In genomic region chr9:60681005-60681404, GRCm38 (mm10) we compare ENCODE assay signal across 15 mouse cellular contexts. TPM values are rescaled to one million over a fixed set of nuclear protein-coding genes. Genes with fewer than 3 reads are reported as not detected.
A peak's percentile ranks its signal among the peaks of the same experiment; 100 is the strongest.
DNase-seq lines count a peak whose midpoint lies in the region; ATAC-seq and TF ChIP-seq lines count a peak whose summit lies in the region.
"Had no signal": no experiment of that assay in that cellular context is flagged by ENCODE, and none has a peak within 500 bp of the region (broad histone marks: within the 10 kb centered on the region; RNA-seq: fewer than 3 reads in every experiment).

No protein-coding gene starts in this region.

- H3K79me2 ChIP-seq in MEL (ENCODE audit: control insufficient read depth, insufficient read depth, low read length, poor library complexity) = no peaks in the 10 kb centered on the region

- H3K4me2 ChIP-seq in liver, embryonic 14.5 days (ENCODE audit: low read depth) = no peak overlapping the region
- no peak overlapping the region for H3K4me2 ChIP-seq in liver, embryonic 12.5 days
- H3K4me2 ChIP-seq: heart, embryonic 11.5 days; liver, embryonic 15.5 days had no signal

- no peak for DNase-seq in cerebellum, adult 2 months
- DNase-seq in cerebellum, adult 11-12 months = no peak
- no peak for DNase-seq in liver, embryonic 14.5 days (ENCODE audit: low read depth in 3 of 3, low spot score in 3 of 3)
- peak; percentile 19 for DNase-seq in 3T3-L1 (ENCODE audit: low read depth, low spot score)
- peak; percentile 51 for DNase-seq in MEL (ENCODE audit: low read depth, low spot score)
- DNase-seq in spleen, postnatal 14 days (ENCODE audit: low spot score in 2 of 2) = no peak
- DNase-seq: cerebellum, adult 8-10 months; kidney, adult 8-10 months; right cerebral cortex, postnatal 25 days had no signal

- no peak for ATAC-seq in liver, embryonic 14.5 days (ENCODE audit: insufficient read depth)
- no peak for ATAC-seq in liver, embryonic 12.5 days
- ATAC-seq in megakaryocyte-erythroid progenitor cell, adult 5-6 weeks (replicated peaks; ENCODE audit: low FRiP score, low TSS enrichment, poor library complexity, severe bottlenecking) = no peak

- peak; percentile 20; the same call in 1 of the 2 replicates for TF ChIP-seq CTCF in cerebellum, adult 2 months (IDR thresholded peaks at IDR 0.05; ENCODE audit: borderline replicate concordance, insufficient read depth, low read depth, low read length)
- peak; percentile 41 for TF ChIP-seq CTCF in liver, embryonic 14.5 days (IDR thresholded peaks at IDR 0.05; ENCODE audit: low read depth)
- peak; percentile 32 to 46 (median 41) for TF ChIP-seq CTCF in MEL (IDR thresholded peaks at IDR 0.05 in 2 of 3, conservative IDR thresholded peaks at IDR 0.05 in 1 of 3; ENCODE audit: control insufficient read depth in 1 of 3, insufficient read depth in 1 of 3, low read depth in 2 of 3, low read length in 3 of 3, poor library complexity in 1 of 3, severe bottlenecking in 1 of 3)

- H3K27ac ChIP-seq in cerebellum, adult 2 months (ENCODE audit: insufficient read depth, low read length) = no peak overlapping the region
- H3K27ac ChIP-seq in liver, embryonic 14.5 days = no peak overlapping the region
- no peak overlapping the region for H3K27ac ChIP-seq in liver, embryonic 12.5 days
- no peak overlapping the region for H3K27ac ChIP-seq in MEL (ENCODE audit: control insufficient read depth, low read depth, low read length)
- H3K27ac ChIP-seq: hindbrain, embryonic 10.5 days; liver, embryonic 15.5 days had no signal

- TF ChIP-seq RAD21 in MEL (IDR thresholded peaks at IDR 0.05; ENCODE audit: low read depth, low read length) = peak; percentile 30

- no peak overlapping the region for H3K9ac ChIP-seq in liver, embryonic 14.5 days (replicated peaks)
- no peak overlapping the region for H3K9ac ChIP-seq in liver, embryonic 12.5 days
- no peak overlapping the region for H3K9ac ChIP-seq in MEL (ENCODE audit: control insufficient read depth, low read depth, low read length, poor library complexity, severe bottlenecking)
- H3K9ac ChIP-seq: liver, embryonic 15.5 days had no signal

- H3K27me3 ChIP-seq in cerebellum, adult 2 months (ENCODE audit: control insufficient read depth, insufficient read depth, low read length) = no peaks in the 10 kb centered on the region
- no peaks in the 10 kb centered on the region for H3K27me3 ChIP-seq in liver, embryonic 14.5 days (ENCODE audit: control insufficient read depth, insufficient read depth, low read length)
- no peaks in the 10 kb centered on the region for H3K27me3 ChIP-seq in liver, embryonic 12.5 days (replicated peaks)
- no peaks in the 10 kb centered on the region for H3K27me3 ChIP-seq in MEL (ENCODE audit: control insufficient read depth in 1 of 2, insufficient read depth in 2 of 2, low read length in 2 of 2)
- H3K27me3 ChIP-seq: liver, embryonic 15.5 days had no signal

- no peak for TF ChIP-seq EP300 in liver, embryonic 14.5 days (IDR thresholded peaks at IDR 0.05; ENCODE audit: low read depth)
- TF ChIP-seq EP300 in MEL (IDR thresholded peaks at IDR 0.05; ENCODE audit: low read depth in 1 of 2, low read length in 2 of 2) = no peak

- 97% methylated on average over 3 of the region's 3 CpGs for WGBS in cerebellum, adult 2 months
- WGBS in liver, embryonic 14.5 days (ENCODE audit: insufficient replicate concordance) = 69% methylated on average over 3 of the region's 3 CpGs
- WGBS in liver, embryonic 12.5 days (ENCODE audit: insufficient replicate concordance) = 66% methylated on average over 3 of the region's 3 CpGs

- no peaks in the 10 kb centered on the region for H3K4me1 ChIP-seq in cerebellum, adult 2 months (ENCODE audit: control insufficient read depth, insufficient read depth, low read length)
- no peaks in the 10 kb centered on the region for H3K4me1 ChIP-seq in liver, embryonic 14.5 days (replicated peaks; ENCODE audit: control insufficient read depth in 2 of 2, insufficient read depth in 2 of 2, low read length in 1 of 2)
- H3K4me1 ChIP-seq in liver, embryonic 12.5 days = no peaks in the 10 kb centered on the region
- H3K4me1 ChIP-seq in MEL (ENCODE audit: control insufficient read depth in 1 of 2, insufficient read depth in 2 of 2, low read length in 2 of 2) = no peaks in the 10 kb centered on the region
- H3K4me1 ChIP-seq: hindbrain, embryonic 10.5 days; liver, embryonic 15.5 days had no signal

- TF ChIP-seq POLR2A in cerebellum, adult 2 months (IDR thresholded peaks at IDR 0.05; ENCODE audit: borderline replicate concordance, insufficient read depth, low read length) = no peak
- no peak for TF ChIP-seq POLR2A in MEL (IDR thresholded peaks at IDR 0.05; ENCODE audit: control insufficient read depth in 1 of 2, insufficient read depth in 1 of 2, low read depth in 1 of 2, low read length in 2 of 2, poor library complexity in 1 of 2)

- no peaks in the 10 kb centered on the region for H3K9me3 ChIP-seq in liver, embryonic 14.5 days (ENCODE audit: control insufficient read depth, low read length)
- H3K9me3 ChIP-seq in liver, embryonic 12.5 days (replicated peaks) = no peaks in the 10 kb centered on the region
- H3K9me3 ChIP-seq in MEL (replicated peaks; ENCODE audit: insufficient read depth, low read length) = no peaks in the 10 kb centered on the region
- H3K9me3 ChIP-seq: hindbrain, embryonic 10.5 days; liver, embryonic 15.5 days had no signal

- H3K4me3 ChIP-seq in cerebellum, adult 2 months (replicated peaks; ENCODE audit: insufficient read depth, low read depth, low read length) = no peak overlapping the region
- H3K4me3 ChIP-seq in liver, embryonic 14.5 days (ENCODE audit: insufficient read depth in 1 of 2, low read depth in 2 of 2, low read length in 2 of 2) = no peak overlapping the region
- no peak overlapping the region for H3K4me3 ChIP-seq in liver, embryonic 12.5 days
- no peak overlapping the region for H3K4me3 ChIP-seq in MEL (ENCODE audit: control insufficient read depth in 1 of 2, insufficient read depth in 1 of 2, low read depth in 2 of 2, low read length in 2 of 2)
- H3K4me3 ChIP-seq: hindbrain, embryonic 10.5 days; liver, embryonic 15.5 days had no signal

- H3K36me3 ChIP-seq in liver, embryonic 14.5 days (replicated peaks; ENCODE audit: control insufficient read depth, insufficient read depth, low read depth) = no peaks in the 10 kb centered on the region
- H3K36me3 ChIP-seq in liver, embryonic 12.5 days = no peaks in the 10 kb centered on the region
- H3K36me3 ChIP-seq in MEL (ENCODE audit: control insufficient read depth in 1 of 2, insufficient read depth in 2 of 2, low read length in 2 of 2) = no peaks in the 10 kb centered on the region
- H3K36me3 ChIP-seq: liver, embryonic 15.5 days had no signal

TF ChIP-seq in MEL, 35 proteins besides CTCF, POLR2A, EP300 and RAD21:
- no peak for TF ChIP-seq TBP (IDR thresholded peaks at IDR 0.05; ENCODE audit: low read depth, low read length)
- peak; percentile 59 for TF ChIP-seq SMC3 (IDR thresholded peaks at IDR 0.05; ENCODE audit: low read depth, low read length)
- no peak for TF ChIP-seq USF1 (IDR thresholded peaks at IDR 0.05; ENCODE audit: low read depth, low read length)

RNA-seq across cellular contexts. Expression of gene Lrrc49, which starts 7.0 kb away (rescaled TPM):
- polyA plus RNA-seq in cerebellum, adult 2 months (2012; rRNA removed) = 146 and 163 TPM in 2 replicates
- 0.45 and 0.54 TPM in 2 replicates for polyA plus RNA-seq in liver, embryonic 14.5 days (2012; rRNA removed)
- 0.66 and 0.72 TPM in 2 replicates for polyA plus RNA-seq in liver, embryonic 14.5 days (2014; fragmentation: Nextera tagmentation; extraction: Ambion mirVana)
- 1.7 and 2.0 TPM in 2 replicates for polyA plus RNA-seq in liver, embryonic 12.5 days (2016; fragmentation: Nextera tagmentation; extraction: Ambion mirVana)
- 2.7 and 3.3 TPM in 2 replicates for total RNA-seq in MEL (2012; rRNA removed)
- 1 to 10 TPM in 1 of 2 experiments, not detected in 1; 5.5 TPM for polyA plus RNA-seq in MEL (2012; ENCODE audit: insufficient read depth in 1 of 2, insufficient read length in 2 of 2, low read depth in 1 of 2, low replicate concordance in 2 of 2, missing spikeins in 1 of 2)
- 3.3 and 3.5 TPM in 2 replicates for total RNA-seq in megakaryocyte-erythroid progenitor cell, adult 5-6 weeks (2014; fragmentation: Nextera tagmentation)
- total RNA-seq in megakaryocyte-erythroid progenitor cell, adult 5-6 weeks (2017) = 3.0 and 3.1 TPM in 2 replicates

RNA-seq across cellular contexts. Expression of gene Larp6, which starts 31.8 kb away (rescaled TPM):
- 44.9 and 46.0 TPM in 2 replicates for polyA plus RNA-seq in cerebellum, adult 2 months (2012; rRNA removed)
- polyA plus RNA-seq in liver, embryonic 14.5 days (2012; rRNA removed) = 0.02 TPM in 2 replicates
- polyA plus RNA-seq in liver, embryonic 14.5 days (2014; fragmentation: Nextera tagmentation; extraction: Ambion mirVana) = not detected in 2 replicates
- polyA plus RNA-seq in liver, embryonic 12.5 days (2016; fragmentation: Nextera tagmentation; extraction: Ambion mirVana) = 0.05 and 0.25 TPM in 2 replicates
- total RNA-seq in MEL (2012; rRNA removed) = not detected in 2 replicates
- not detected for polyA plus RNA-seq in MEL (2012; ENCODE audit: insufficient read depth in 1 of 2, insufficient read length in 2 of 2, low read depth in 1 of 2, low replicate concordance in 2 of 2, missing spikeins in 1 of 2)
- total RNA-seq in megakaryocyte-erythroid progenitor cell, adult 5-6 weeks (2014; fragmentation: Nextera tagmentation) = not detected in 2 replicates
- total RNA-seq in megakaryocyte-erythroid progenitor cell, adult 5-6 weeks (2017) = not detected in 2 replicates
- total RNA-seq: megakaryocyte progenitor cell, adult 5-6 weeks had no signal

Comparison
In these comparisons a context has a peak if more than half of its experiments do, and no peak if none do; other contexts are left out.
1. DNase-seq: peak in 3T3-L1 (single experiment) and MEL (single experiment); none in cerebellum, adult 2 months (0 of 2), cerebellum, adult 11-12 months (single experiment), liver, embryonic 14.5 days (0 of 3) and spleen, postnatal 14 days (0 of 2).
2. RNA of gene Lrrc49, which starts 7.0 kb away (polyA plus RNA-seq): 146 to 163 TPM in cerebellum, adult 2 months; 5.5 TPM in MEL, 1.7 to 2.0 TPM in liver, embryonic 12.5 days and 0.45 to 0.72 TPM in liver, embryonic 14.5 days; every median in the first group is over 10 times any median in the second.
3. RNA of gene Larp6, which starts 31.8 kb away (polyA plus RNA-seq): 44.9 to 46.0 TPM in cerebellum, adult 2 months; 0.05 to 0.25 TPM in liver, embryonic 12.5 days, 0.02 TPM in liver, embryonic 14.5 days and not detected in MEL; every median in the first group is over 10 times any median in the second.
4. Peak in every context shown above with its lines, with median percentiles within 50 percentile points of each other: CTCF ChIP-seq.